Mouse (Mus musculus) adipocyte (in vitro differentiated cells): ENCODE data around the gene Vmn1r199.
"Not testable (repeated sequence)": the region's sequence is repeated elsewhere in the genome, so short reads cannot be mapped to it uniquely, and the experiment has no call there.

ENCODE experiments used
- DNase-seq: peaks from one replicate; pipeline ENCODE4 v3.0.0-alpha.2; 2016; ENCODE audit warnings: low spot score

The Vmn1r199 gene

GRCm38 (mm10) chr13:22379518-22379917, at the start of gene Vmn1r199:
Vmn1r199 (plus strand) TSS chr13:22379818.
- no peak for DNase-seq

- no peak for DNase-seq
Observed at GRCm38 (mm10) chr13:22333269-22333668, 46.3 kb upstream of the Vmn1r199 start.

GRCm38 (mm10) chr13:22335565-22335964, 44.1 kb upstream of the Vmn1r199 start:
- no peak for DNase-seq

GRCm38 (mm10) chr13:22350064-22350463, 29.6 kb upstream of the Vmn1r199 start, which contains the start of gene Vmn1r198:
Vmn1r198 (plus strand) TSS chr13:22350364.
- DNase-seq, result no peak

GRCm38 (mm10) chr13:22350813-22351212, 28.8 kb upstream of the Vmn1r199 start:
- no peak for DNase-seq

GRCm38 (mm10) chr13:22381128-22381527, 1.5 kb downstream of the Vmn1r199 start:
- DNase-seq, result not testable (repeated sequence)

- no peak for DNase-seq
Observed at GRCm38 (mm10) chr13:22383401-22383800, 3.8 kb downstream of the Vmn1r199 start.

GRCm38 (mm10) chr13:22387050-22387449, 7.4 kb downstream of the Vmn1r199 start:
- DNase-seq, result no peak

GRCm38 (mm10) chr13:22390073-22390472, 10.5 kb downstream of the Vmn1r199 start, which contains the start of gene Vmn1r200:
Vmn1r200 (plus strand) TSS chr13:22390373.
- DNase-seq, result no peak

GRCm38 (mm10) chr13:22402978-22403377, 23.4 kb downstream of the Vmn1r199 start:
- DNase-seq, result no peak
